Mouse (Mus musculus): ENCODE results near the gene Sh2d4b. TPM values are rescaled to one million over a fixed set of nuclear protein-coding genes. Genes with fewer than 3 reads are reported as not detected.
A peak's percentile ranks its signal among the peaks of the same experiment; 100 is the strongest.

Sh2d4b gene
- polyA plus RNA-seq, 1 experiment from 2014 or later: 1.4 TPM

GRCm38 (mm10) chr14:40924378-40925113 lies 31.5 kb upstream of the Sh2d4b start:
- no peak overlapping the region for H3K4me3 ChIP-seq (replicated peaks)
- H3K4me2 ChIP-seq (replicated peaks): no peak overlapping the region
- no peaks in the 10 kb centered on the region for H3K27me3 ChIP-seq
- no peaks in the 10 kb centered on the region; the same call in 1 of the 2 replicates for H3K36me3 ChIP-seq
- no peak for ATAC-seq
- WGBS: 83% methylated on average over 10 of the region's 10 CpGs
- no peak overlapping the region for H3K27ac ChIP-seq
- H3K4me1 ChIP-seq (replicated peaks): 0 out of 2 replicates have a peak, but pooled peaks cover 3% of the 10 kb centered on the region
- H3K9me3 ChIP-seq: no peaks in the 10 kb centered on the region
- no peak overlapping the region for H3K9ac ChIP-seq (replicated peaks)

- WGBS: 93% methylated on average over 1 of the region's 1 CpGs
- 0 out of 2 replicates have a peak, but pooled peaks cover 3% of the 10 kb centered on the region for H3K4me1 ChIP-seq (replicated peaks)
These were observed 28.2 kb upstream of the Sh2d4b start for GRCm38 (mm10) chr14:40921241-40921640.

DNA sequence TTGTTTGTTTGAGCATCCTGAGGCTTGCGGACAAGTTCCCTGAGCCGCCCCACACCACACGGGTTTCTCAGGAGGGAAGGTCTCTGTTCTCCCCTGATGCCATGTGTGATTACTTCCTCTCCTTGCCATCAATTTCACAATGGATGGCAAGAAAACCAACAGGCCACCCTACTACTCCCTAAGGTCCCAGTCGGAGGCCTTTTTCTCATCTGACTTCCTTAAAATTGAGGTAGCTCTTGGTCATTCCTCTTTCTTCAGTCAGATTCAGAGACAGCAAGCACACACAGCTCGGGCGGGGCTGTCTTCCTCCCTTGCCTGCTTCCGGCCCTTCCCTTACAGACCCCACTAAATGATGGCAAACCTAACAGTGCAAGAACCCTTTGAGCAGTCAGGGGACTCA lies 26.5 kb upstream of the Sh2d4b start:
- no peak for ATAC-seq
- no peaks in the 10 kb centered on the region for H3K9me3 ChIP-seq
- H3K27ac ChIP-seq: no peak overlapping the region
- H3K4me3 ChIP-seq (replicated peaks): no peak overlapping the region
- 0 out of 2 replicates have a peak, but pooled peaks cover 3% of the 10 kb centered on the region for H3K4me1 ChIP-seq (replicated peaks)
- H3K9ac ChIP-seq (replicated peaks): no peak overlapping the region
- H3K4me2 ChIP-seq (replicated peaks): no peak overlapping the region
- no peaks in the 10 kb centered on the region for H3K27me3 ChIP-seq
- WGBS: 86% methylated on average over 7 of the region's 7 CpGs
- peaks cover 16% of the 10 kb centered on the region for H3K36me3 ChIP-seq

More at GRCm38 (mm10) chr14:40921241-40921640, 28.2 kb upstream of the Sh2d4b start:
- Histone ChIP-seq H3K9ac (replicated peaks) (no peak overlapping the region), H3K4me3 (replicated peaks) (no peak overlapping the region), H3K27ac (no peak overlapping the region), H3K36me3 (peaks cover 5% of the 10 kb centered on the region; the same call in 1 of the 2 replicates), H3K4me2 (replicated peaks) (no peak overlapping the region), H3K9me3 (no peaks in the 10 kb centered on the region), H3K27me3 (no peaks in the 10 kb centered on the region)
- no peak for ATAC-seq

- 80% methylated on average over 5 of the region's 7 CpGs for WGBS
- Histone ChIP-seq H3K4me2 (replicated peaks) (no peak overlapping the region), H3K9me3 (no peaks in the 10 kb centered on the region), H3K36me3 (peaks cover 24% of the 10 kb centered on the region), H3K27ac (peak overlapping the region; percentile 30; the same call in 1 of the 2 replicates), H3K9ac (replicated peaks) (no peak overlapping the region), H3K4me3 (replicated peaks) (no peak overlapping the region), H3K4me1 (replicated peaks) (0 out of 2 replicates have a peak, but pooled peaks cover 3% of the 10 kb centered on the region), H3K27me3 (no peaks in the 10 kb centered on the region)
- no peak for ATAC-seq
These were observed 25.4 kb upstream of the Sh2d4b start for GRCm38 (mm10) chr14:40918477-40918876.

DNA sequence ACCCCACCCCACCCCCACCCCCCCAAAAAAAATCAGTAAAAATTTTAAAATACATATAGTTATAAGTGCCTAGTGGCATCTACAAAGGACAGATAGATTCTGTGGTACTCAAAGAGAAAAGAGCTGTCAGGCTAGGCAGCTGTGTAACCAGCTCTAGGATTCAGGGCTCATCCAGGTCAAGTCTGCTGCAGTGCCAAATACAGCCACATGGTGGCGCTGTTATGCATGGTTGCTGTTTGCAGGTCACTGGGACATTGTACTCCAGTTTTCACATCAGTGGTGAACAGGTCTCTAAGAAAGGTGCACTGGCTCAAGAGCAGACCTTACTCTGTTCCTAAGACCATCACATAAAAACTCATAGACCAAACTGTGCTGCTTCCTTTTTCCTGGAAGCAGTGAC lies 24.6 kb upstream of the Sh2d4b start:
- H3K4me2 ChIP-seq (replicated peaks): no peak overlapping the region
- H3K27ac ChIP-seq: no peak overlapping the region
- H3K9ac ChIP-seq (replicated peaks): no peak overlapping the region
- H3K4me3 ChIP-seq (replicated peaks): no peak overlapping the region
- peak; percentile 47 for ATAC-seq
- H3K9me3 ChIP-seq: no peaks in the 10 kb centered on the region
- H3K27me3 ChIP-seq: no peaks in the 10 kb centered on the region
- 0 out of 2 replicates have a peak, but pooled peaks cover 3% of the 10 kb centered on the region for H3K4me1 ChIP-seq (replicated peaks)
- 0% methylated on average over 1 of the region's 1 CpGs for WGBS
- H3K36me3 ChIP-seq: peaks cover 33% of the 10 kb centered on the region

DNA sequence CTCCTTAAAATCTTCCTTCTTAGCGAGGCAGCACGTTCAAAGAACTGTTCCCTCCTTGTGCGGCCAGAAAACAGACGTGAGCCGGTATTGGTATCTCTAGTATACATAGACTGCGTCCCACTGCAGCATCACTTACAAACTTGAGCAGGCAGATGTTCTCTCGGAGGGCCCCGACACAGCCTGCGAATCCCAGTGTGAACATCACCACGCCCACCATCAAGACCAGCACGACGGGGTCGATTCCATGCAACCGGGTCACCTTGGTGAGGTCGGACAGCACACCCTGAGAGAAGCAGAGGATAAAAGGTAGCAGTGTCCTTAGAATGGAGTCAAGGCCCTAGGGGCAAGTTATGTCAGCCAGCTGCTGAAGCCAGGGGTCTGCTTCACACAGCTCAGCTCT lies 23.6 kb upstream of the Sh2d4b start:
- Histone ChIP-seq H3K9me3 (no peaks in the 10 kb centered on the region), H3K4me3 (replicated peaks) (no peak overlapping the region), H3K4me1 (replicated peaks) (0 out of 2 replicates have a peak, but pooled peaks cover 3% of the 10 kb centered on the region), H3K9ac (replicated peaks) (no peak overlapping the region), H3K27me3 (no peaks in the 10 kb centered on the region), H3K27ac (no peak overlapping the region), H3K36me3 (peaks cover 37% of the 10 kb centered on the region), H3K4me2 (replicated peaks) (no peak overlapping the region)
- ATAC-seq: no peak
- WGBS: 97% methylated on average over 15 of the region's 15 CpGs

- H3K9me3 ChIP-seq: no peaks in the 10 kb centered on the region
- H3K4me1 ChIP-seq (replicated peaks): 0 out of 2 replicates have a peak, but pooled peaks cover 3% of the 10 kb centered on the region
- 89% methylated on average over 8 of the region's 8 CpGs for WGBS
- no peak overlapping the region for H3K4me2 ChIP-seq (replicated peaks)
- peaks cover 45% of the 10 kb centered on the region for H3K36me3 ChIP-seq
- no peak overlapping the region for H3K27ac ChIP-seq
- H3K9ac ChIP-seq (replicated peaks): no peak overlapping the region
- no peak for ATAC-seq
- H3K4me3 ChIP-seq (replicated peaks): no peak overlapping the region
- H3K27me3 ChIP-seq: no peaks in the 10 kb centered on the region
These were observed 22.8 kb upstream of the Sh2d4b start for GRCm38 (mm10) chr14:40915838-40916237.

DNA sequence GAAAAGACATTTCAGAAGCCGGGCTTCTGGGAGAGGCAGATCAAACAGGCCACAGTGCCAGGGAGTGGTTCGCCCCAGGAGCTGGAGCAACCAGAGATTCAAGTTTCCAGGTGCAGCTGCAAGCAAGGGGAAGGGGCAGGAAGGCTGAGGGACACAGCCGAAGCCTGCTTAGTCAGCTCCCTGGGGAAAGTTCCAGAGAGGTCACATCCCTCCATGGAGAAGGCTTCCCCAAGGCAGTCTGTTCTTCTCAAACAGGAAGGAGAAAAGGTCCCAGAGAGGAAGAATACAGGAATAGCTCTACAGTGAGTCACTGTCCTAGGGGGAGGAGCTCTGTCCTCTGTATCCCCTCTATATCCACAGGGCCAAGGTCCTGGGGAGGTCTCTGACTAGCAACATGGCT lies 21.6 kb upstream of the Sh2d4b start:
- no peaks in the 10 kb centered on the region for H3K9me3 ChIP-seq
- no peak overlapping the region for H3K9ac ChIP-seq (replicated peaks)
- no peak for ATAC-seq
- no peak overlapping the region for H3K4me2 ChIP-seq (replicated peaks)
- H3K4me3 ChIP-seq (replicated peaks): no peak overlapping the region
- 92% methylated on average over 3 of the region's 3 CpGs for WGBS
- no peaks in the 10 kb centered on the region for H3K27me3 ChIP-seq
- H3K27ac ChIP-seq: no peak overlapping the region
- peaks cover 56% of the 10 kb centered on the region for H3K36me3 ChIP-seq
- H3K4me1 ChIP-seq (replicated peaks): 0 out of 2 replicates have a peak, but pooled peaks cover 3% of the 10 kb centered on the region

DNA sequence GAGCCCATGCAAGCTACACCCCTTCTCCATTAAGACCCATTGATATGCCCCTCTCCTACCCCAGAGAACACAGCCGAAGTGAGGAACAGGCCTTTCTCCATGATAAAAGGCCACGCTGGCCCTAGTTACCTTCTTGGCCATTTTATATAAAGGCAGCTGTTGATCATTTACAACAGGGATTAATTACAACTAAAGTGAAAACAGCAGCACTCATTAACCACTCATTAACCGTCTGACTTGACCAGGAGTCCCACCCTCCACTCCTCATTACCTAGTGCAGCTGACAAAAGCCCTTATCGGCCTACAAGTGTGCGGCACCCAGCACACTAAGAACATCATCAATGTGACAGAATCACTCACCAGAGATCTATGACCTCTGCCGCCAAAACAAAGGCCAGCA lies 20.6 kb upstream of the Sh2d4b start:
- Histone ChIP-seq H3K4me3 (replicated peaks) (no peak overlapping the region), H3K27ac (no peak overlapping the region), H3K4me1 (replicated peaks) (0 out of 2 replicates have a peak, but pooled peaks cover 3% of the 10 kb centered on the region), H3K27me3 (no peaks in the 10 kb centered on the region), H3K36me3 (peaks cover 66% of the 10 kb centered on the region), H3K9ac (replicated peaks) (no peak overlapping the region), H3K9me3 (no peaks in the 10 kb centered on the region), H3K4me2 (replicated peaks) (no peak overlapping the region)
- ATAC-seq: no peak
- 76% methylated on average over 6 of the region's 6 CpGs for WGBS

GRCm38 (mm10) chr14:40911529-40911928 lies 18.5 kb upstream of the Sh2d4b start:
- no peak for ATAC-seq

DNA sequence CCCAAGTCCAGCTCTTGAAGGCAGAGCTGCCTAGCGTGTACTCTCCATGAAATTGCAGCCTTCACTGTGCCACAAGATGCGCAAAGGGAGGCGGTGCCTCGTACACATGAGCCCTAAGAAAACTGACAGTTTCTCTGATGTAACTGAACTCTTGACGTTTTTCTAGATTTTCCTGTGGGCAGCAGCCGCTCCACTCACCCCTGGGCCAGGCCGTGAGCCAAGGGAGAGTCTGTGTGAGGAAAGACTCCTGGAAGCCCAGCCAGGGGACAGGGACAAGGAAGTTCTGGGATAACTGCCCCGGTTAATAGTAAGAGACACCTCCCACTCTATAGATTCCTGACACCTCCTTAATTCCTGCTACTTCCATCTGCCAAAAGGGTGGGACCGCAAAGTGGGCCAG lies 15.7 kb upstream of the Sh2d4b start:
- ATAC-seq: no peak
- no peaks in the 10 kb centered on the region for H3K4me1 ChIP-seq (replicated peaks)
- 94% methylated on average over 9 of the region's 9 CpGs for WGBS
- no peaks in the 10 kb centered on the region for H3K27me3 ChIP-seq
- H3K36me3 ChIP-seq: peaks cover 78% of the 10 kb centered on the region
- no peak overlapping the region for H3K9ac ChIP-seq (replicated peaks)
- no peak overlapping the region for H3K4me2 ChIP-seq (replicated peaks)
- no peak overlapping the region for H3K4me3 ChIP-seq (replicated peaks)
- no peaks in the 10 kb centered on the region for H3K9me3 ChIP-seq
- no peak overlapping the region for H3K27ac ChIP-seq

More at GRCm38 (mm10) chr14:40911529-40911928, 18.5 kb upstream of the Sh2d4b start:
- Histone ChIP-seq H3K4me2 (replicated peaks) (no peak overlapping the region), H3K4me1 (replicated peaks) (no peaks in the 10 kb centered on the region), H3K4me3 (replicated peaks) (no peak overlapping the region), H3K9ac (replicated peaks) (no peak overlapping the region), H3K9me3 (no peaks in the 10 kb centered on the region), H3K27me3 (no peaks in the 10 kb centered on the region), H3K36me3 (peaks cover 83% of the 10 kb centered on the region), H3K27ac (no peak overlapping the region)

GRCm38 (mm10) chr14:40906770-40907169 lies 13.7 kb upstream of the Sh2d4b start:
- no peak overlapping the region for H3K4me2 ChIP-seq (replicated peaks)
- no peaks in the 10 kb centered on the region for H3K9me3 ChIP-seq
- H3K27ac ChIP-seq: no peak overlapping the region
- H3K9ac ChIP-seq (replicated peaks): no peak overlapping the region
- no peak overlapping the region for H3K4me3 ChIP-seq (replicated peaks)
- no peaks in the 10 kb centered on the region for H3K4me1 ChIP-seq (replicated peaks)
- H3K27me3 ChIP-seq: no peaks in the 10 kb centered on the region
- peaks cover 65% of the 10 kb centered on the region for H3K36me3 ChIP-seq
- no peak for ATAC-seq
- 91% methylated on average over 9 of the region's 9 CpGs for WGBS
